Mouse (Mus musculus) kidney, adult 2 months (tissue): ENCODE data around the gene Tomm70a.

ENCODE experiments used
- CTCF ChIP-seq: fragments of 200-500 bp; conservative IDR thresholded peaks from 2 replicates; pipeline ENCODE4 v1.5.1; 2011; ENCODE audit warnings: low read depth, mild to moderate bottlenecking, control low read depth, low read length, moderate library complexity, mixed read lengths; ENCODE audit not compliant: insufficient read depth, insufficient read length
- POLR2A ChIP-seq: fragments of 200-500 bp; IDR thresholded peaks from one replicate; pipeline ENCODE4 v1.6.1; 2011; ENCODE audit warnings: low read depth, low read length, control low read depth

GRCm38 (mm10) chr16:57166611-57167513 is 45.4 kb downstream of the Tomm70a start, which contains the start of gene Nit2:
- TF ChIP-seq POLR2A: peak; percentile 59
- TF ChIP-seq CTCF: peak; percentile 77
